Mouse (Mus musculus) heart, embryonic 12.5 days (tissue): ENCODE measurements around the gene Slc9a4. TPM values are rescaled to one million over a fixed set of nuclear protein-coding genes. Genes with fewer than 3 reads are reported as not detected.
"Not testable (repeated sequence)": the region's sequence is repeated elsewhere in the genome, so short reads cannot be mapped to it uniquely, and the experiment has no call there.

ENCODE experiments used
- ATAC-seq: fragments of 200-750 bp; cut with Nextera tagmentation; 2 replicates; pipeline ENCODE4 v1.8.0; 2017; ENCODE audit warnings: moderate TSS enrichment, moderate library complexity; ENCODE audit not compliant: insufficient number of reproducible peaks, low FRiP score
- H3K27ac ChIP-seq: fragments of 300-500 bp; sonication (generic); 2 replicates; pipeline ENCODE4 v1.5.1; 2016; ENCODE audit warnings: mild to moderate bottlenecking, moderate library complexity; ENCODE audit not compliant: poor library complexity, severe bottlenecking
- H3K27me3 ChIP-seq: fragments of 300-500 bp; sonication (generic); replicated peaks from 2 replicates; pipeline ENCODE4 v1.6.1; 2016; ENCODE audit warnings: mild to moderate bottlenecking, moderate library complexity
- H3K36me3 ChIP-seq: fragments of 300-500 bp; sonication (generic); 2 replicates; pipeline ENCODE4 v1.6.1; 2016; ENCODE audit warnings: mild to moderate bottlenecking, moderate library complexity
- H3K4me1 ChIP-seq: fragments of 300-500 bp; sonication (generic); replicated peaks from 2 replicates; pipeline ENCODE4 v1.6.1; 2016; ENCODE audit warnings: mild to moderate bottlenecking
- H3K4me2 ChIP-seq: fragments of 300-500 bp; sonication (generic); 2 replicates; pipeline ENCODE4 v1.6.1; 2016; ENCODE audit warnings: mild to moderate bottlenecking, moderate library complexity
- H3K4me3 ChIP-seq: fragments of 300-500 bp; sonication (generic); 2 replicates; pipeline ENCODE4 v1.5.1; 2016; ENCODE audit warnings: mild to moderate bottlenecking
- H3K9ac ChIP-seq: fragments of 300-500 bp; sonication (generic); 2 replicates; pipeline ENCODE4 v1.6.1; 2016; ENCODE audit warnings: mild to moderate bottlenecking, moderate library complexity
- H3K9me3 ChIP-seq: fragments of 300-500 bp; sonication (generic); replicated peaks from 2 replicates; pipeline ENCODE4 v1.6.1; 2016; ENCODE audit warnings: mild to moderate bottlenecking, moderate library complexity
- WGBS: fragments of 180-500 bp; shearing (Covaris S2); methylation state at CpG from one replicate; pipeline ENCODE4 v1.1.7; 2016; 5-methylcytosine and 5-hydroxymethylcytosine counted together
- polyA plus RNA-seq: library from polyadenylated mRNA; unstranded; fragments of >200 nt; fragmentation: Nextera tagmentation; extraction: Ambion mirVana; gene quantifications from 2 replicates; pipeline ENCODE4 v1.2.1, GENCODE M21; 2016

Slc9a4 gene
- polyA plus RNA-seq, 1 experiment from 2014 or later, result not detected

- H3K4me1 ChIP-seq, result no peaks in the 10 kb centered on the region
- 53% methylated on average over 6 of the region's 6 CpGs for WGBS
Measured at GRCm38 (mm10) chr1:40650803-40651497, 71.1 kb downstream of the Slc9a4 start.

DNA sequence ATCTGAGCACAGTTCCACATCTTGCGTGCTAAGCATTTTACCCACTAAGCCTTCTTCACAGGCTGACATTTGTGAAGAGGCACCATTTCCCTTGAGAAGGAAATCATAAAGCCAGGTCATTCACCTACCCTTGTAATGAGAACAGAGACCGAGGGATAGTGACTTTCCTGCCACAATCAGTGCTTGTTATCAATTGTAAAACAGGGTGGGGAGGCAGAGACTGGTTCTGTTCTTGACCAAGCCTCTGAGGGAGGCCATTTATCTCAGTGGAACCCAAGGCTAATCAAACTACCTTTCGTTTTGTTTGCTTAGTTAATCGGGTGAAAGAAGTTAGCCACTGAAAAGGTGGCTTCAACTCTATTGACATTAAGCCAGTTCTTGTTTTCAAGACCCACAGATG is 77.2 kb downstream of the Slc9a4 start:
- no peaks in the 10 kb centered on the region for H3K36me3 ChIP-seq
- ATAC-seq, result no peak
- no peak overlapping the region for H3K9ac ChIP-seq
- H3K9me3 ChIP-seq, result no peaks in the 10 kb centered on the region
- H3K27me3 ChIP-seq, result no peaks in the 10 kb centered on the region
- no peak overlapping the region for H3K27ac ChIP-seq
- no peak overlapping the region for H3K4me3 ChIP-seq
- H3K4me1 ChIP-seq, result peaks cover 20% of the 10 kb centered on the region
- 53% methylated on average over 4 of the region's 4 CpGs for WGBS
- H3K4me2 ChIP-seq, result no peak overlapping the region

More at GRCm38 (mm10) chr1:40650803-40651497, 71.1 kb downstream of the Slc9a4 start:
- Histone ChIP-seq H3K9ac (no peak overlapping the region), H3K4me3 (no peak overlapping the region), H3K27me3 (no peaks in the 10 kb centered on the region), H3K9me3 (no peaks in the 10 kb centered on the region), H3K4me2 (no peak overlapping the region), H3K27ac (no peak overlapping the region), H3K36me3 (no peaks in the 10 kb centered on the region)
- ATAC-seq, result no peak

DNA sequence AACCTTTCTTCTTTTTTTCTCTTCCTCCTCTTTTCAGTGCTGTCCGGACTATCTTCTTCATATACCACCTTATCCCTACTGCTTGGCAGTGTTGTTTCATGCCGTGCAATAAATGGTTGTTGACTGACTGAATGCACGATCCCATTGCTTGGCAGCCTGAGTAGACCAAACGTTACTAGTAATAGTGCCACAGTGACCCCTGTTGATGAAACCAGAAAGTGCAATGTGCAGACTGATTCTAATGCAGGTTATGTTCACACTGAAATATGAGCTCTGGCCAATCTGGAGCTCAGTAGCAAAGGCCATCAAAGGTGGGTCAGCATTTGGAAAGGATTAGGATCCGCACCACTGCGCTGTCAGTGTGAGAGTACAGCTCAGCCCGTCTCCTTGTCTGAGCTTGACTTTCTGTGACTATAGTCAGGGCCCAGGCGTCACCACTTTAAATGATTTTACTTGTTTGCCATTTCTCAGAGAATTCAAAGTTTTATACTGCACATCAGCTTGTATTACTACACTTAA is 78.2 kb downstream of the Slc9a4 start:
- Histone ChIP-seq H3K4me1 (peaks cover 20% of the 10 kb centered on the region), H3K36me3 (no peaks in the 10 kb centered on the region), H3K27ac (no peak overlapping the region), H3K4me2 (no peak overlapping the region), H3K27me3 (no peaks in the 10 kb centered on the region; the same call in 1 of the 2 replicates), H3K4me3 (no peak overlapping the region), H3K9ac (no peak overlapping the region), H3K9me3 (no peaks in the 10 kb centered on the region)
- no peak for ATAC-seq
- 53% methylated on average over 8 of the region's 8 CpGs for WGBS

- H3K36me3 ChIP-seq, result no peaks in the 10 kb centered on the region
- ATAC-seq, result no peak
- no peak overlapping the region for H3K27ac ChIP-seq
- no peaks in the 10 kb centered on the region; the same call in 1 of the 2 replicates for H3K27me3 ChIP-seq
- no peak overlapping the region for H3K9ac ChIP-seq
- 61% methylated on average over 12 of the region's 12 CpGs for WGBS
- no peak overlapping the region for H3K4me3 ChIP-seq
- H3K4me2 ChIP-seq, result no peak overlapping the region
- H3K4me1 ChIP-seq, result peaks cover 20% of the 10 kb centered on the region
- H3K9me3 ChIP-seq, result no peaks in the 10 kb centered on the region
Measured at GRCm38 (mm10) chr1:40659017-40659416, 79.1 kb downstream of the Slc9a4 start.

GRCm38 (mm10) chr1:40659496-40659895 is 79.6 kb downstream of the Slc9a4 start:
- Histone ChIP-seq H3K9ac (no peak overlapping the region), H3K4me3 (no peak overlapping the region), H3K27me3 (no peaks in the 10 kb centered on the region; the same call in 1 of the 2 replicates), H3K9me3 (no peaks in the 10 kb centered on the region), H3K4me2 (0 out of 2 replicates have a peak overlapping the region, but pooled peaks have one; percentile 28), H3K4me1 (peaks cover 20% of the 10 kb centered on the region), H3K27ac (no peak overlapping the region), H3K36me3 (no peaks in the 10 kb centered on the region)
- no peak for ATAC-seq
- 37% methylated on average over 9 of the region's 9 CpGs for WGBS

GRCm38 (mm10) chr1:40660838-40661237 is 81.0 kb downstream of the Slc9a4 start:
- H3K4me2 ChIP-seq, result no peak overlapping the region
- no peak overlapping the region for H3K27ac ChIP-seq
- H3K9me3 ChIP-seq, result no peaks in the 10 kb centered on the region
- no peaks in the 10 kb centered on the region for H3K36me3 ChIP-seq
- no peak overlapping the region for H3K4me3 ChIP-seq
- 48% methylated on average over 6 of the region's 6 CpGs for WGBS
- peaks cover 20% of the 10 kb centered on the region for H3K4me1 ChIP-seq
- peaks cover 5% of the 10 kb centered on the region for H3K27me3 ChIP-seq
- no peak overlapping the region for H3K9ac ChIP-seq
- ATAC-seq, result no peak

DNA sequence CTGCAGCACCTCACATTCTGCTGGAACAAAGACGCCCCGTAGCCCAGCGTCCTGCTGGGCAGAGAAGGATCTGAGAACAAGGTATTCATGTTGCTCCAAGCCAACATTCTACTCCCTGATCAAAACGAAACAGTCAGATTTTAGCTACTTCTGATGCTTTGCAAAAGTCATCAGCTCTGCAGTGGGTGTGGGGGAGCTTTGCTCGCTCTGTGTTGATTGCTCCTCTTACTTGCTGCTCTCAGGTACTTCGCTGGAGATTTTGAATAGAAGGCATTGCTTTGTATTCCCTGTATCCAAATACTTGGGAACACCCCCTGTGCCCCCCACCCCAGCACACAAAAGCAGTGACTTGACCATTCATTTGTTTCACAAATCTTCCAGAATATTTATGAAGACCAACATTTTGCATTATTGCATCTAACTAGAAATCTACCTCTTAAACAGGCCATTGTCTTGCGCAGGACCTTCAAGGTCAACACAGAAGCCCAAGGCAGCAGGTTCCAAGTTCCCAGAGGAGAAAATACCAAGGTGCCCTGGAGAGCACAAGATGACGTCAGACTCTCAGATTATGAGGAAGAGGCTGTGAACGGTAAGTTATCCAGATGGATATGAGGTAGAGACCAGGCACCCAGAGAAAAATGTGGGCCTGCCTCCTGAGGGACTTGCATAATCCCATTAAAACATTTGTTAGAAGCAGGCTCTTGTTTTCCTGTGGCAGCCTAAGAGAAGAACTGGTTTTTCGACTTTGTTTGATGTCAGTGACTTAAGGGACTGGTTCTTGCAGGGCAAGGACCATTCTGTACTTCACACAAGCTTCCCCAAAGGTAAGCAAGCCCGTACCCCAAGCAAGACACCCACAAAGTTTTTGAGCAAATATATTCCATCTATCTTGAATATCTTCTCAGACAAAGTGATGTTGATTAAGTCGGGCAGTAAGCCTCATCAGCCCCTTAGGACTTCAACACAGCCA is 85.8 kb downstream of the Slc9a4 start:
- Histone ChIP-seq H3K9ac (no peak overlapping the region), H3K9me3 (0 out of 2 replicates have a peak, but pooled peaks cover 3% of the 10 kb centered on the region), H3K27ac (no peak overlapping the region), H3K27me3 (peaks cover 10% of the 10 kb centered on the region), H3K4me1 (peaks cover 6% of the 10 kb centered on the region; the same call in 1 of the 2 replicates), H3K4me2 (no peak overlapping the region), H3K4me3 (no peak overlapping the region), H3K36me3 (no peaks in the 10 kb centered on the region)
- 24% methylated on average over 12 of the region's 12 CpGs for WGBS
- no peak for ATAC-seq

GRCm38 (mm10) chr1:40667442-40667841 is 87.6 kb downstream of the Slc9a4 start:
- H3K4me2 ChIP-seq, ATAC-seq, H3K27ac ChIP-seq, H3K4me1 ChIP-seq, H3K27me3 ChIP-seq, H3K9me3 ChIP-seq, H3K36me3 ChIP-seq, H3K4me3 ChIP-seq: not testable (repeated sequence)
- H3K9ac ChIP-seq, result 0 out of 2 replicates have a peak overlapping the region, but pooled peaks have one; percentile 18
- WGBS, result 8% methylated on average over 3 of the region's 3 CpGs

- WGBS, result 52% methylated on average over 3 of the region's 3 CpGs
- ATAC-seq, result no peak
- no peak overlapping the region for H3K4me3 ChIP-seq
- peaks cover 16% of the 10 kb centered on the region; the same call in 1 of the 2 replicates for H3K27me3 ChIP-seq
- H3K9ac ChIP-seq, result no peak overlapping the region
- no peak overlapping the region for H3K4me2 ChIP-seq
- peaks cover 5% of the 10 kb centered on the region; the same call in 1 of the 2 replicates for H3K9me3 ChIP-seq
- no peaks in the 10 kb centered on the region for H3K36me3 ChIP-seq
- H3K4me1 ChIP-seq, result 0 out of 2 replicates have a peak, but pooled peaks cover 4% of the 10 kb centered on the region
- no peak overlapping the region for H3K27ac ChIP-seq
Measured at GRCm38 (mm10) chr1:40670025-40670424, 90.1 kb downstream of the Slc9a4 start.

DNA sequence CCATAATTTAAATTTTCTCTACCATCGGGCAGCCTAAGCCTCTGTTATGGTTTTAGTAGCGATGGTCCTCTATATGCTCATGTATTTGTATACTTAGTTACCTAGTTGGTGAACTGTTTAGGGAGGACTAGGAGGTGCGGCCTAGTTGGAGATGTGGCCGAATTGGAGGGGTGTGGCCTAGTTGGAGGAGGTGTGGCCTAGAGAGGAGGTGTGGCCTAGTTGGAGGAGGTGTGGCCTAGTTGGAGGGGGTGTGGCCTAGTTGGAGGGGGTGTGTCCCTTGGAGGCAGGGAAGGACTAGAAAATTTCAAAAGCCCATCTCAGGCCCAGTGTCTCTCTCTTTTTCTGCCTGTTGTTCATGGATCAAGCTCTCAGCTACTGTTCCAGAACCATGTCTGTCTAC is 91.6 kb downstream of the Slc9a4 start:
- H3K4me3 ChIP-seq, result no peak overlapping the region
- H3K27ac ChIP-seq, result no peak overlapping the region
- no peak for ATAC-seq
- H3K36me3 ChIP-seq, result no peaks in the 10 kb centered on the region
- H3K27me3 ChIP-seq, result peaks cover 13% of the 10 kb centered on the region; the same call in 1 of the 2 replicates
- 0 out of 2 replicates have a peak, but pooled peaks cover 4% of the 10 kb centered on the region for H3K4me1 ChIP-seq
- no peak overlapping the region for H3K9ac ChIP-seq
- no peak overlapping the region for H3K4me2 ChIP-seq
- 94% methylated on average over 4 of the region's 4 CpGs for WGBS
- H3K9me3 ChIP-seq, result peaks cover 5% of the 10 kb centered on the region; the same call in 1 of the 2 replicates

- Histone ChIP-seq H3K4me1 (peaks cover 8% of the 10 kb centered on the region), H3K27ac (no peak overlapping the region), H3K36me3 (no peaks in the 10 kb centered on the region), H3K9me3 (no peaks in the 10 kb centered on the region), H3K4me3 (no peak overlapping the region), H3K27me3 (peaks cover 59% of the 10 kb centered on the region), H3K9ac (no peak overlapping the region), H3K4me2 (no peak overlapping the region)
- 37% methylated on average over 5 of the region's 5 CpGs for WGBS
- no peak for ATAC-seq
Measured at GRCm38 (mm10) chr1:40677306-40677705, 97.4 kb downstream of the Slc9a4 start.
